Mouse (Mus musculus) gastrocnemius, adult 18-20 months (tissue): ENCODE measurements at regions not wholly inside any gene's neighbourhood (a gene's known extent, or its start where the extent isn't known, plus 50 kb on each side); places are given as distances from the start of the nearest gene placed in this dataset.

Experiments used
- DNase-seq: peaks from one replicate; pipeline ENCODE4 v3.0.0; 2021; ENCODE audit warnings: low spot score

GRCm38 (mm10) chr6:6657928-6658500 lies 79.6 kb upstream of the Sem1 start:
- no peak for DNase-seq

DNA sequence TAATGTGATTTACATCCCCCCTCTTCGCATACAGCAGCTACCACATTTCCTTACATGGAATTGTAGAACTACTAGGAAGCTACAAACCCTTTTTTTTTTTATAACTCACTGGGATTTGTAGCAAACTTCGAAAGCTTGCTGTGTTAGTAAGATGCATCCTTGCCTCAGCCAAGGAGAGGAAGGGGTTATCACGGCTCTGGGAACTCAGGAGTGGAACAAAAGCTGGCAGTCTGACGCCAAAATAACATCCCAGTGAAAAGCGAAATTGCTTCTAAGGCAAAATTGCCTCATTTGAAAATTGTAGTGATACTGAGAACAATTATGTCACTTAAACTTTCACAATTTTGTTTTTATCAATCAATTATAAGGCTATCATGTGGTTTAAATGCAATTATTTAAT lies 81.6 kb upstream of the Sem1 start:
- DNase-seq: no peak

DNA sequence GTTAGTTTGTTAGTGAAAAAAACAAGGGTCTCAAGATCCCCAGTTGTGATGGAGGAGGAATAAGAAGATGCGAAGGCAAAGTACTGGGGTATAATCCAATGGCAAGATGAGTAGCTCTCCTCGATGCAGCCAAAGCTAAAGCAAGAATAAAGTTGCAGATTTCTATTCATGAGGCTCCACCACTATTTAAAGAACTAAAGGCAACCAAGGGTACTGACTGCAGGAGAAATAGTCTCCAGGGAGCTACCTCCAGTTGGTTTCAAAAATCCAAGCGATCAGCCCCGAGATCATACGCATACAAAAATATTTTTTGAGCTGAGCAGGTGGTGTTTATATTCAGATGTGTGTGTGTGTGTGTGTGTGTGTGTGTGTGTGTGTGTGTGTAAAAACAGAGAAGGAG lies 88.3 kb upstream of the Sem1 start:
- no peak for DNase-seq

GRCm38 (mm10) chr6:6689241-6689640 lies 110.8 kb upstream of the Sem1 start:
- no peak for DNase-seq

DNA sequence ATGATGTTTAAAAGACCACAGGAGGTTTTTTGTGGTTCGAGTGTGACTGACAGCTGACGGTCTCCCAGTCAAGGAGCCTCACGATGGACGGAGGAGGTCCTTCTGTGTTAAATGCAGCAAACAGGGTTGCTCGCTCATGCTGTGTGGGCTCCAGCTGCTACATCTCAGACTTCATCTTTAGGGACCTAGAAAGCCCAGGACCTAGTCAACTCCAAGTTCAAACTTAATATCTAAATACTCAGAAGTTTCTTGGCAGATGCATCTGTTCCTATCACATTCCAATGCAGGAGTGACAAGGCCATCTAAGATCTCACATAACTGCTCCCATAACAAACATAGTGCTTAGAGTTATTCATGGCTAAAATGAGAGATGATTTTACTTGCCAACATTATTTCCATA lies 111.7 kb upstream of the Sem1 start:
- DNase-seq: no peak

- no peak for DNase-seq
Observed at GRCm38 (mm10) chr6:6692056-6692770, 113.8 kb upstream of the Sem1 start.

GRCm38 (mm10) chr6:6695742-6696430 lies 117.4 kb upstream of the Sem1 start:
- DNase-seq: no peak

DNA sequence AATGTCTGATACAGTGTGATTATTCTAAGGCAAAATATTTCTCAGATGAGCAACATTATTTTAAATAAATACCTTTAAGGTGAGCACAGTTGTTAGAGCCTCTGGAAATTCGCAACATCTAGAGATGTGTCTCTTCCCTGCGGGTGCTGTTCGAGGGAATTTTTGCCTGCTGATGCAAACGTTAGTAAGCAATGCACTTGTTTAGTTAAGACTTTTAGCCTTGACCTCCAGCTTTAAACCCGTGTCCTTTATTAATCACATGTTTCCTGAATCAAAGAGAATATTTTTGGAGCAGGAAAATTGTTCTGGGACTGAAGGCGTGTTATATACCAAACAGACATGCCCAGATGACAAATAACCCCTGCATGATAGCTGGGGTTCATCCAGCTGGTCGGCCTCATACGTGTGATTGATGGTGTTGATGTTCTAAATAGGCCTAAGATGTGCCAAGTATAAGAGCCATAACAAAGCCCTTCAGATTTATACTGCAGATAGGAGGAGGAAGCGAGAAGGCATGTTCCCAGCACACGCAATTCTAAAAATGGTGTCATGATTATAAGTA lies 119.0 kb upstream of the Sem1 start:
- no peak for DNase-seq

DNA sequence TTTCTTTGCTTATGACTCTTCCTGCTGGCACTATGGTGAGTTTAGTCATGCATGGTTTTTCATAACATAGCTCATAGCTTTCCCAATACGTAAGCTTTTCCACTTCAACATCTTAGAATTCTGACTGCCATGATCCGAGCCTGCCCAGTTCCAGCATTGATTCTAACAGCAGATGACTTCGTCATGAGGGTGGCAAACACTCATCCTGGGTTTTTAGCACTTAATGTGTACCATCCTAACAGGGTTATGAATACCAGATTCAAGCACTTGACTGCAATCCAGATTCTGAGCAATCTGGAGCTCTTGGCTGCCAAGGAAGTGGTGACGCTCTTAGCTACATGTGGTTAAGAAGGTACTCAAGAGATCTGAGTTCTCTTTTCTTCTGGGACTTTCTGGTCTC lies 128.3 kb upstream of the Sem1 start:
- DNase-seq: peak; percentile 4

GRCm38 (mm10) chr6:6709057-6709456 lies 130.6 kb upstream of the Sem1 start:
- no peak for DNase-seq

- DNase-seq: no peak
Observed at GRCm38 (mm10) chr6:6730259-6730658, 132.9 kb upstream of the Dlx6 start.

DNA sequence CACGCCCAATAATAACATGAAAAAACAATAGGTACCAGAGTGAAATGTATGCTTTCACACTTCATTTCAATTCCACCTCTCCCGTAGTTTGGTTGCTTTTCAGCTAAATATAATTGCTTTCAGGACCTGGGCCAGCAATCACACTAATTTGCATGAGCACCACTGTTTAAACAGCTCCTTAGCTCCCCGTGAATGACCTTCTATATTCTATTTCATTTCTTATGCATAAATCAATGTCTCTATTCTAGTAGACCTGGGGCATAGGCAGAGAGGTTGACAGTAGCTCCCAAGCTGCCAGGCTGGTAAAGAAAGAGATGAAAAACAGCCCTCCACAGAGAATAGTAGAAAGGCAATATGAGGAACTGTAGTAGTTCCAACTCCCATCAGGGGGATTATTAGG lies 117.7 kb upstream of the Dlx6 start:
- no peak for DNase-seq

- DNase-seq: no peak
Observed at GRCm38 (mm10) chr6:6779157-6779556, 84.0 kb upstream of the Dlx6 start.

- DNase-seq: no peak
Observed at GRCm38 (mm10) chr6:6781556-6781955, 81.6 kb upstream of the Dlx6 start.

DNA sequence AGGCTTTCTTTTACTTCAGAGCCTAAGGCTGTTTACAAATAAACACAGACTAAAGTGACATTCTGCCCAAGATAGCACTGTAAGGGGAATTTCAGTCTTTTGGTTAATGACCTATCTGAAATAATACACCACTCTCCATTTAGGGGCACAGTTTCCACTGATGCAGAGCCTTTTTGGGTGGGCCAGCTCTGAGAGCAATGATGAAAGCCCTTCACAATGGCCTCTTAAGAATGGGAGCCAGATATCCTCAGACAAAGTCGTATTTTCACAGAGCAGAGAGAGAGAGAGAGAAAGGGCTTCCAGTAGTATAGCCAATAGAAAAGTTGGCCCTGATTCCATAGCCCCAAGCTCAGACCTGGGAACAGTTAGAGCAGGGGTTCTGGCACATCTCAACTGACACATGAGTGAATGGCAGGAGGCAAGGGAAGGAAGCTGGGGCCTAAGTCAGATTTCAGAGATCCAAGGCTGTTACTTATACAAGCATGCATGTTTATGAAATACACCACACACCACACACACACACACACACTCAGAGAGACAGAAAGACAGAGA lies 77.1 kb upstream of the Dlx6 start:
- DNase-seq: no peak

- DNase-seq: no peak
Observed at GRCm38 (mm10) chr6:6787490-6787889, 75.6 kb upstream of the Dlx6 start.

DNA sequence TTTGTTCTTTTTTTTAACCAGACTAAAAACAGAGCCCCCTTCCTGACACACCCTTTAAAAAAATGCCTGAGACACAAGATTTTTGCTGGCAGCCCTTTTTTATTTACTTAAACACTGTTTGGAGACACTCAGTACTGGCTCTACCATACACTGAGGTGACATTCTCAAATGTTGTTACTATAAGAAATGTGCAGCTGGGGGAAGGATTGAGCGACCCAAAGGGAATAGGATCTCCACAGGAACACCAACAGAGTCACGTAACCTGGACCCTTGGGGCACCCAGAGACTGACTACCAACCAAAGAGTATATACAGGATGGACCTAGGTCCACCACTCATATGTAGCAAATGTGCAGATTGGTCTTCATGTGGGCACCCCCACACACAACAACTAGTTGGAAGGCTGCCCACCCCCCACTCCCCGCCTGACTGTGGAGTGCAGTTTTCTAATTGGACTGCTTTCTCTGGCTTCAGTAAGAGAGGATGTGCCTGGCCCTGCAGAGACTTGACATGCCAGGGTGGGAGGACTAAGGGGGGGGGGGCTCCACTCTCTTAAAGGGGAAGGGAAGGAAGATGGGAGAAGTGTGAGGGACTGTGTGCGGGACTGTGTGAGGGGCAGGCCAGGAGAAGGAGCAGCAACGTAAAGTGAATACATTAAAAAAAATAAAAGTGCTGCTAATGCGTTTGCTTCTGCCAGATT lies 68.7 kb upstream of the Dlx6 start:
- no peak for DNase-seq

DNA sequence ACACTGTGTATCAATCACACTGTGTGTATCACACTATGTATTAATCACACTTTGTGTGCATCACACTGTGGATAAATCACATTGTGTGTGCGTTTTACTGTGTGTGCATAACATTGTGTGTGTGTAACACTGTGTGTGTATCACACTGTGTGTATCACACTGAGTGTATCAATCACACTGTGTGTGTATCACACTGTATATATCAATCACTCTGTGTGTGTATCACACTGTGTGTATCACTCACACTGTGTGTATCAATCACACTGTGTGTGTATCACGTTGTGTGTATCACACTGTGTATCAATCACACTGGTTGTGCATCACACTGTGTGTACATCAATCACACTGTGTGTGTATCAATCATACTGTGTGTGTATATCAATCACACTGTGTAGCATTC lies 62.8 kb upstream of the Dlx6 start:
- DNase-seq: no peak

- no peak for DNase-seq
Observed at GRCm38 (mm10) chr6:6801563-6802259, 61.4 kb upstream of the Dlx6 start.
